Mouse (Mus musculus): Measurements from ENCODE around the gene Syngr1. TPM values are rescaled to one million over a fixed set of nuclear protein-coding genes. Genes with fewer than 3 reads are reported as not detected.
A peak's percentile ranks its signal among the peaks of the same experiment; 100 is the strongest.

Gene Syngr1
- polyA plus RNA-seq, 1 experiment from 2014 or later = 27.2 TPM

GRCm38 (mm10) chr15:80072579-80073255 is 18.4 kb upstream of the Syngr1 start:
- no peak overlapping the region for H3K4me2 ChIP-seq
- no peak overlapping the region for H3K9ac ChIP-seq
- no peak overlapping the region for H3K4me3 ChIP-seq
- H3K36me3 ChIP-seq = peaks cover 9% of the 10 kb centered on the region
- 80% methylated on average over 7 of the region's 7 CpGs for WGBS
- no peaks in the 10 kb centered on the region for H3K27me3 ChIP-seq
- no peak for ATAC-seq (ENCODE audit: low read depth)
- H3K27ac ChIP-seq (replicated peaks) = no peak overlapping the region
- H3K4me1 ChIP-seq (replicated peaks) = no peaks in the 10 kb centered on the region; the same call in 1 of the 2 replicates
- H3K9me3 ChIP-seq = no peaks in the 10 kb centered on the region

DNA sequence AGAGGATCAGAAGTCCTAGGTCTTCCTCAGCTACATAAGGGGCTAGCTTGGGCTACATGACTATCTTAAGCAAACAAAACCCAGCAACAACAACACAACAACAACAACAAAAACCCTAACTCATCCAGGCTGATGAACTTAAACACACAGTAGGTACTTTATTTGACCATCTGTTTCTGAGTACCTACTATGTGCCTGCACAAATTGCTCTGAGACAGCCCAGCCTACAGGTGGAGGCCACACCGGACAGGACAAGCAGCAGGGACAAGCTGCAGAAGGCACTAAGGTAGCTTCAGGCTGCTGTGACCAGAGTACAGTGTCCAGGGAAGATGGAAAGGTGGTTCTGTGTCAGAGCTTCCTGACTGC is 17.9 kb upstream of the Syngr1 start:
- no peak overlapping the region for H3K27ac ChIP-seq (replicated peaks)
- WGBS = 98% methylated on average over 1 of the region's 1 CpGs
- peaks cover 14% of the 10 kb centered on the region for H3K36me3 ChIP-seq
- H3K4me2 ChIP-seq = no peak overlapping the region
- H3K4me3 ChIP-seq = no peak overlapping the region
- H3K27me3 ChIP-seq = no peaks in the 10 kb centered on the region
- H3K9ac ChIP-seq = no peak overlapping the region
- no peak for ATAC-seq (ENCODE audit: low read depth)
- H3K9me3 ChIP-seq = no peaks in the 10 kb centered on the region
- no peaks in the 10 kb centered on the region; the same call in 1 of the 2 replicates for H3K4me1 ChIP-seq (replicated peaks)

GRCm38 (mm10) chr15:80074663-80075373 is 16.3 kb upstream of the Syngr1 start:
- 0 out of 2 replicates have a peak overlapping the region, but pooled peaks have one; percentile 22 for H3K9ac ChIP-seq
- peaks cover 5% of the 10 kb centered on the region for H3K4me1 ChIP-seq (replicated peaks)
- H3K36me3 ChIP-seq = peaks cover 30% of the 10 kb centered on the region
- H3K27me3 ChIP-seq = no peaks in the 10 kb centered on the region
- no peak overlapping the region for H3K27ac ChIP-seq (replicated peaks)
- WGBS = 68% methylated on average over 6 of the region's 6 CpGs
- no peak for ATAC-seq (ENCODE audit: low read depth)
- H3K4me3 ChIP-seq = no peak overlapping the region
- H3K4me2 ChIP-seq = no peak overlapping the region
- no peaks in the 10 kb centered on the region for H3K9me3 ChIP-seq

GRCm38 (mm10) chr15:80075374-80075694 is 15.8 kb upstream of the Syngr1 start:
- Histone ChIP-seq H3K9me3 (no peaks in the 10 kb centered on the region), H3K4me2 (no peak overlapping the region), H3K4me1 (replicated peaks) (peaks cover 10% of the 10 kb centered on the region), H3K9ac (0 out of 2 replicates have a peak overlapping the region, but pooled peaks have one; percentile 22), H3K27ac (replicated peaks) (no peak overlapping the region), H3K36me3 (peaks cover 35% of the 10 kb centered on the region), H3K27me3 (no peaks in the 10 kb centered on the region), H3K4me3 (no peak overlapping the region)
- WGBS = 52% methylated on average over 3 of the region's 3 CpGs
- ATAC-seq (ENCODE audit: low read depth) = no peak

DNA sequence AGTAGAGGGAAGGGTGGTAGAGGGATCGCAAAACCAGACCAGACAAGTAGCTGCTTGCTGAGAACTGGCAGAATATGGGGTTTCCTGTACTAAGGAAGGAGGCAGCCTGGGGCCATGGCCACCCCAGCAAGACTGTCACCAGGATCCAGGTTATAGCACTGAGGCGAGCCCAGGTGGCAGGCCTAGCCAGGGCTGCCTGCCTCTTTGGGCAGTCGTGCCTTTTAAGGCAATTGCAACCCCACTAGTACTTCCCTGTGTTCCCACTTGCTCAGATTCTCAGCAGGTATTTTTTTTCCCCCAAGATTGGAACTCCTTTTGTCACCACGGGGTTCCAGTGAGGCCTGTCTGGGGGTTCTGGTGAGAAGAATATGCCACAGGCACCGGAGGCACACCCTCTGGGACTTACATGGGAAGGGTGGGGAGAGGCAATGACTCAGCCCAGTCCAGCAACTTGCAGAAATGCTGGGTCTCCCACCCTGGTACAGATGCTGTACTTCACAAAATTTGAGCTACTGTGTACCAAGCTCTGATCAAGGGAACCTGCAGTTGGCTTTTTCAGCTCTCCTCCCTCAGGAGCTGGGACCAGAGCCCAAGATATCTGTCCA is 15.3 kb upstream of the Syngr1 start:
- no peaks in the 10 kb centered on the region for H3K27me3 ChIP-seq
- no peak for ATAC-seq (ENCODE audit: low read depth)
- H3K9ac ChIP-seq = 0 out of 2 replicates have a peak overlapping the region, but pooled peaks have one; percentile 22
- no peaks in the 10 kb centered on the region for H3K9me3 ChIP-seq
- no peak overlapping the region for H3K4me3 ChIP-seq
- H3K36me3 ChIP-seq = peaks cover 40% of the 10 kb centered on the region
- H3K4me2 ChIP-seq = no peak overlapping the region
- H3K4me1 ChIP-seq (replicated peaks) = peaks cover 15% of the 10 kb centered on the region
- 30% methylated on average over 5 of the region's 5 CpGs for WGBS
- H3K27ac ChIP-seq (replicated peaks) = no peak overlapping the region; the same call in 1 of the 2 replicates

GRCm38 (mm10) chr15:80076338-80077136 is 14.6 kb upstream of the Syngr1 start:
- Histone ChIP-seq H3K27me3 (no peaks in the 10 kb centered on the region), H3K27ac (replicated peaks) (no peak overlapping the region), H3K4me1 (replicated peaks) (peaks cover 22% of the 10 kb centered on the region), H3K4me3 (no peak overlapping the region), H3K36me3 (peaks cover 47% of the 10 kb centered on the region), H3K4me2 (no peak overlapping the region), H3K9me3 (no peaks in the 10 kb centered on the region), H3K9ac (no peak overlapping the region)
- peak; percentile 52 for ATAC-seq (ENCODE audit: low read depth)
- WGBS = 4% methylated on average over 2 of the region's 2 CpGs

DNA sequence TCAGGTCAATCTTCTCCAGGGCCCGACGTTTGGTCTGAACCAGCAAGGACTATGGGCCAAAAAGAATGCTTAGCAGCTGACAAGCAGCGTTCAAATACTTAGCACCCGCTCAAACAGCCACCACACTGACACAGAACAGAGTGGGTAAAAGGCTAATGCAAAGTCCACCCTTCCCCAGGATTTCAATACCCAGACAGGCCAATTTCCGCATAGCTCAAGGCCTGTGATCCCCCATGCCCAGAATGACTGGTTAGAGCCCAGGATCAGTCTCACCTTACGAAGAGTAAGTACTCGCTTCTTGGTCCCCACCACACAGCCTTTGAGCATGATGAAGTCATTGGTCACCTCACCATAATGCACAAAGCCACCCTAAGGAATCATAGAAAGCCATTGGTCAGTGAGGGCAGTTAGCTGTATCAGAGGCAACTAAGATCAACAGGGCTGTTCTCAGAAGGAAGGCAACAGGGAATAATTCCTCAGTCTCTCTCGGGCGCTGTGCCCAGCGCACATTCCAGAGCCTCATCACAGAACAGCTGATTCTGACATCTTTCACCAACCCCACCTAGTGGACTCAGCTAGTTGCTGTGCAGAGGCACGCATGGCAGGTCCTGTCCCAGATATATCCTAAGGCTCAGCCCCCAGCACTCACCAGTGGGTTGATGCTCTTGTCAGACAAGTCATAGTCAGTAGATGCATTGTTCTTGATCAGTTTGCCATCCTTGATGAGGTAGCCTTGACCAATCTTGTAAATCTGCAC is 12.9 kb upstream of the Syngr1 start:
- no peak overlapping the region for H3K4me3 ChIP-seq
- 71% methylated on average over 11 of the region's 11 CpGs for WGBS
- no peak overlapping the region for H3K27ac ChIP-seq (replicated peaks)
- no peaks in the 10 kb centered on the region for H3K27me3 ChIP-seq
- H3K36me3 ChIP-seq = peaks cover 53% of the 10 kb centered on the region
- no peaks in the 10 kb centered on the region for H3K9me3 ChIP-seq
- no peak overlapping the region; the same call in 1 of the 2 replicates for H3K9ac ChIP-seq
- H3K4me1 ChIP-seq (replicated peaks) = peaks cover 34% of the 10 kb centered on the region
- no peak overlapping the region for H3K4me2 ChIP-seq
- no peak for ATAC-seq (ENCODE audit: low read depth)

- Histone ChIP-seq H3K36me3 (peaks cover 53% of the 10 kb centered on the region), H3K9ac (no peak overlapping the region), H3K4me1 (replicated peaks) (peaks cover 34% of the 10 kb centered on the region), H3K9me3 (no peaks in the 10 kb centered on the region), H3K27me3 (no peaks in the 10 kb centered on the region), H3K4me3 (no peak overlapping the region), H3K27ac (replicated peaks) (no peak overlapping the region), H3K4me2 (no peak overlapping the region)
- no peak for ATAC-seq (ENCODE audit: low read depth)
- WGBS = 94% methylated on average over 5 of the region's 5 CpGs
Observed at GRCm38 (mm10) chr15:80079129-80079668, 11.9 kb upstream of the Syngr1 start.

- 0 out of 2 replicates have a peak overlapping the region, but pooled peaks have one; percentile 26 for H3K9ac ChIP-seq
- H3K4me1 ChIP-seq (replicated peaks) = peaks cover 34% of the 10 kb centered on the region
- no peaks in the 10 kb centered on the region for H3K9me3 ChIP-seq
- H3K27ac ChIP-seq (replicated peaks) = no peak overlapping the region
- 79% methylated on average over 3 of the region's 3 CpGs for WGBS
- peaks cover 53% of the 10 kb centered on the region for H3K36me3 ChIP-seq
- no peaks in the 10 kb centered on the region for H3K27me3 ChIP-seq
- no peak overlapping the region for H3K4me3 ChIP-seq
- no peak overlapping the region for H3K4me2 ChIP-seq
- no peak for ATAC-seq (ENCODE audit: low read depth)
Observed at GRCm38 (mm10) chr15:80079954-80080353, 11.2 kb upstream of the Syngr1 start.

- H3K27ac ChIP-seq (replicated peaks) = peak overlapping the region; percentile 23; the same call in 1 of the 2 replicates
- ATAC-seq (ENCODE audit: low read depth) = no peak
Observed at GRCm38 (mm10) chr15:80080711-80081615, 10.2 kb upstream of the Syngr1 start.

More at GRCm38 (mm10) chr15:80080711-80081615, 10.2 kb upstream of the Syngr1 start:
- H3K4me2 ChIP-seq = peak overlapping the region; percentile 90
- H3K36me3 ChIP-seq = peaks cover 53% of the 10 kb centered on the region
- H3K4me3 ChIP-seq = peak overlapping the region; percentile 80
- H3K9me3 ChIP-seq = no peaks in the 10 kb centered on the region
- H3K4me1 ChIP-seq (replicated peaks) = peaks cover 34% of the 10 kb centered on the region
- no peaks in the 10 kb centered on the region for H3K27me3 ChIP-seq
- WGBS = 62% methylated on average over 9 of the region's 9 CpGs
- peak overlapping the region; percentile 96 for H3K9ac ChIP-seq

Measured in neural tube, embryonic 13.5 days (tissue).